Mouse (Mus musculus) heart, adult 2 months (tissue): ENCODE measurements at regions not wholly inside any gene's neighbourhood (a gene's known extent, or its start where the extent isn't known, plus 50 kb on each side); places are given as distances from the start of the nearest gene placed in this dataset.

Experiments
- CTCF ChIP-seq: fragments of 200-600 bp; IDR thresholded peaks from 2 replicates; pipeline ENCODE4 v1.8.1; 2022; ENCODE audit warnings: antibody characterized with exemption, mild to moderate bottlenecking, moderate library complexity
- EP300 ChIP-seq: fragments of 200-500 bp; IDR thresholded peaks from 2 replicates; pipeline ENCODE4 v1.6.1; 2011; ENCODE audit warnings: low read depth, low read length, control low read depth; ENCODE audit not compliant: insufficient read depth
- POLR2A ChIP-seq: fragments of 200-500 bp; IDR thresholded peaks from 2 replicates; pipeline ENCODE4 v1.6.1; 2011; ENCODE audit warnings: mild to moderate bottlenecking, low read depth, low read length, control low read depth; ENCODE audit not compliant: insufficient read depth

- TF ChIP-seq POLR2A (no peak), EP300 (no peak), CTCF (no peak)
Measured at GRCm38 (mm10) chr12:107547886-107548448, 59.5 kb downstream of the 3110018I06Rik start.
